Mouse (Mus musculus): ENCODE data around the gene Eef1a1. TPM values are rescaled to one million over a fixed set of nuclear protein-coding genes. Genes with fewer than 3 reads are reported as not detected.
"Not testable (repeated sequence)": the region's sequence is repeated elsewhere in the genome, so short reads cannot be mapped to it uniquely, and the experiment has no call there.

The Eef1a1 gene
- polyA plus RNA-seq, 1 experiment from 2014 or later = 1,972 TPM

GRCm38 (mm10) chr9:78478009-78478605, 10.8 kb downstream of the Eef1a1 start:
- not testable (repeated sequence) for H3K4me2 ChIP-seq (ENCODE audit: low read depth, low read length); H3K4me1 ChIP-seq (ENCODE audit: insufficient read depth); H3K4me3 ChIP-seq (ENCODE audit: low read depth, low read length); H3K9me3 ChIP-seq (ENCODE audit: low read length); H3K27me3 ChIP-seq (ENCODE audit: insufficient read depth, low read length); DNase-seq; ATAC-seq; H3K9ac ChIP-seq (replicated peaks)
- Histone ChIP-seq H3K36me3 (replicated peaks; ENCODE audit: insufficient read depth, low read length) (peaks cover 47% of the 10 kb centered on the region), H3K27ac (ENCODE audit: low read depth) (0 out of 2 replicates have a peak overlapping the region, but pooled peaks have one; percentile 16)
- 70% methylated on average over 1 of the region's 1 CpGs for WGBS (ENCODE audit: insufficient replicate concordance)

DNA sequence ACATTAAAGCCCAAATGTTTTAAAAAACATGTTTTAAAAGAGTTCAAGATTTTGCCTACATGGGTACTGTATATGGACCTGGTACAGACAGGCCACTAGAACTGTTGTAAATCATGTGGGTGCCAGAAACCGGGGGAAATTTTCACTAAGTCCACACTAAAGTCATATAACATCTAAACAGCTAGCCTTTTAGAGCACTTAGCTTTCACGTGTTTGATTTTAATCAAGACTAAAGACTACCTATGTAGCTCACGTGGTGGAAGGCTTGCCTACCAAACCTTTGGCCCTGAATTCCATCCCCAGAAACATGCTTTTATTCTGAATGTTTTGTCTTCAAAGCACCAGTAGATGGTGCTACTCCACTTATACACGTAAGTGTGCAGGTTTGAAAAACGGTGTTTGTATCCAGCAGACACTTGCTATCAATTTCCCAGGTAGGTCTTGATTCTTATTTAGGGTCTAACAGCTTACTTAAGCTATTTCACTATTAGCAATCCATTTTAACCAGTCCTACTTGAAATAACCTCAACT, 11.9 kb downstream of the Eef1a1 start:
- no peaks in the 10 kb centered on the region for H3K27me3 ChIP-seq (ENCODE audit: insufficient read depth, low read length)
- no peak overlapping the region for H3K9ac ChIP-seq (replicated peaks)
- H3K4me2 ChIP-seq (ENCODE audit: low read depth, low read length) = no peak overlapping the region
- TF ChIP-seq CTCF (IDR thresholded peaks at IDR 0.05; ENCODE audit: low read depth) (peak; percentile 72), EP300 (IDR thresholded peaks at IDR 0.05; ENCODE audit: low read depth) (no peak)
- DNase-seq (no peak), ATAC-seq (no peak)
- no peak overlapping the region for H3K4me3 ChIP-seq (ENCODE audit: low read depth, low read length)
- peaks cover 2% of the 10 kb centered on the region for H3K4me1 ChIP-seq (ENCODE audit: insufficient read depth)
- H3K9me3 ChIP-seq (ENCODE audit: low read length) = no peaks in the 10 kb centered on the region
- WGBS (ENCODE audit: insufficient replicate concordance) = 10% methylated on average over 5 of the region's 5 CpGs
- peaks cover 53% of the 10 kb centered on the region for H3K36me3 ChIP-seq (replicated peaks; ENCODE audit: insufficient read depth, low read length)
- H3K27ac ChIP-seq (ENCODE audit: low read depth) = peak overlapping the region; percentile 2; the same call in 1 of the 2 replicates

DNA sequence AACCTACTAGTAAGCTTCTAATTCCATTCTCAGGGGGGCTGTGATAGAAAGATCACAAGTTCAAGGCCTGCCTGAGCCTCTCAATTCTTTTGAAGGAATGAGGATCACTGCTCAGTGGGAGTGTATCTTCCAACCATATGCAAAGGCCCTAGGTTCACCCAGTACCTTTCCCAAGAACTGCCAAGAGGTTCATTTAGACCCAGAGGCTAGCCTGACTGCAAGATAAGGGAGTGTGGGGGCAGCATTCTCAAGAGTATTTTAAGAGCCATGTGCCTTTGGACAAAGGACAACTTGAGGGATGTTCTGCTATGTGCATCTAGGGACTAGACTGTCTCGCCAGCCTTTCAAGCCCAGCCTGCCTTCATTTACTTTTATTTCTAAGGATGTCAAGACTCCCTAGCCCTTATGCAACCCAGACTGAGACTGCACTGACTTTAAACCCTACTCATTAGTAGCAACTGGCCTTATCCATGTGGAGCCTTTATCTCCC, 12.4 kb downstream of the Eef1a1 start:
- no peak overlapping the region for H3K4me2 ChIP-seq (ENCODE audit: low read depth, low read length)
- H3K9me3 ChIP-seq (ENCODE audit: low read length) = no peaks in the 10 kb centered on the region
- H3K36me3 ChIP-seq (replicated peaks; ENCODE audit: insufficient read depth, low read length) = peaks cover 55% of the 10 kb centered on the region
- H3K27me3 ChIP-seq (ENCODE audit: insufficient read depth, low read length) = no peaks in the 10 kb centered on the region
- WGBS (ENCODE audit: insufficient replicate concordance) = 21% methylated on average over 1 of the region's 1 CpGs
- H3K4me3 ChIP-seq (ENCODE audit: low read depth, low read length) = no peak overlapping the region
- peak overlapping the region; percentile 2; the same call in 1 of the 2 replicates for H3K27ac ChIP-seq (ENCODE audit: low read depth)
- no peak for TF ChIP-seq CTCF (IDR thresholded peaks at IDR 0.05; ENCODE audit: low read depth)
- TF ChIP-seq EP300 (IDR thresholded peaks at IDR 0.05; ENCODE audit: low read depth) = no peak
- H3K4me1 ChIP-seq (ENCODE audit: insufficient read depth) = no peaks in the 10 kb centered on the region
- ATAC-seq (0 out of 2 replicates have a peak, but pooled peaks have one; percentile 3), DNase-seq (peak; percentile 21)
- no peak overlapping the region for H3K9ac ChIP-seq (replicated peaks)

- no peak for ATAC-seq
- no peak for DNase-seq
- Histone ChIP-seq H3K9me3 (ENCODE audit: low read length) (no peaks in the 10 kb centered on the region), H3K27me3 (ENCODE audit: insufficient read depth, low read length) (no peaks in the 10 kb centered on the region), H3K4me1 (ENCODE audit: insufficient read depth) (no peaks in the 10 kb centered on the region), H3K36me3 (replicated peaks; ENCODE audit: insufficient read depth, low read length) (peaks cover 59% of the 10 kb centered on the region), H3K9ac (replicated peaks) (no peak overlapping the region), H3K4me2 (ENCODE audit: low read depth, low read length) (no peak overlapping the region), H3K27ac (ENCODE audit: low read depth) (no peak overlapping the region), H3K4me3 (ENCODE audit: low read depth, low read length) (no peak overlapping the region)
- WGBS (ENCODE audit: insufficient replicate concordance) = 77% methylated on average over 4 of the region's 4 CpGs
- TF ChIP-seq EP300 (IDR thresholded peaks at IDR 0.05; ENCODE audit: low read depth) (no peak), CTCF (IDR thresholded peaks at IDR 0.05; ENCODE audit: low read depth) (no peak)
These were observed 13.1 kb downstream of the Eef1a1 start for GRCm38 (mm10) chr9:78475873-78476272.

GRCm38 (mm10) chr9:78475383-78475780, 13.6 kb downstream of the Eef1a1 start:
- Histone ChIP-seq H3K4me2 (ENCODE audit: low read depth, low read length) (no peak overlapping the region), H3K36me3 (replicated peaks; ENCODE audit: insufficient read depth, low read length) (peaks cover 64% of the 10 kb centered on the region), H3K27me3 (ENCODE audit: insufficient read depth, low read length) (no peaks in the 10 kb centered on the region), H3K4me1 (ENCODE audit: insufficient read depth) (no peaks in the 10 kb centered on the region), H3K9me3 (ENCODE audit: low read length) (no peaks in the 10 kb centered on the region), H3K27ac (ENCODE audit: low read depth) (no peak overlapping the region), H3K4me3 (ENCODE audit: low read depth, low read length) (no peak overlapping the region), H3K9ac (replicated peaks) (no peak overlapping the region)
- ATAC-seq (no peak), DNase-seq (no peak)
- no peak for TF ChIP-seq CTCF (IDR thresholded peaks at IDR 0.05; ENCODE audit: low read depth)
- no peak for TF ChIP-seq EP300 (IDR thresholded peaks at IDR 0.05; ENCODE audit: low read depth)
- WGBS (ENCODE audit: insufficient replicate concordance) = 93% methylated on average over 2 of the region's 2 CpGs

DNA sequence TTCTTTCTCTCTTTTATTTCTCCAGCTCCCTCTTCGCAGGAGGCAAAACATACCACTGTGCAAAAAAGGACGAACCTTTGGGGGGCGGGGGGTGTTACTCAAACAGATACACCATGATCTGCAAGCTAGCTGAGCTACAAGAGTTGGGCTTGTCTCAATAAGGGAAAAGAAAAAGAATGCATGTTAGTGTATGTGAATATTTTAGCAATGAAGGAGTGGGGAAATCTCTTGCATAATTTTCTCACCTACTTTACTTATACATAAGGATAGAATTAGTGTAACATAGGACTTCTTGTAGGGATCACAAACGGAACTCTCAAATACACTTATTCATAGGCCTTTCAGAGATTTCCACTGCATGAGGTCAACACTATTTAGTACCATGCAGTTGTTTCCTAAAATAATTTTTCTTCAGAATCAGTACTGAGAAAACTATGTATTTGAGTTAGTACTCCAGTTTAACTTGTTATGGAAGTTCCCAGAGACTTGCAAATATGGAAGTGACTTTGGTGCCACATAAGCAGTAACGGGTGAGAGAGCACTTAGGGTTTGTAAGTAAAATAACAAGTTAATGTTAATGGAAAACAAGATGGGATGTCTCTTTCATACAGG, 14.1 kb downstream of the Eef1a1 start:
- DNase-seq = no peak
- Histone ChIP-seq H3K27me3 (ENCODE audit: insufficient read depth, low read length) (no peaks in the 10 kb centered on the region), H3K4me1 (ENCODE audit: insufficient read depth) (no peaks in the 10 kb centered on the region), H3K9ac (replicated peaks) (no peak overlapping the region), H3K4me3 (ENCODE audit: low read depth, low read length) (no peak overlapping the region), H3K9me3 (ENCODE audit: low read length) (no peaks in the 10 kb centered on the region), H3K36me3 (replicated peaks; ENCODE audit: insufficient read depth, low read length) (peaks cover 67% of the 10 kb centered on the region), H3K4me2 (ENCODE audit: low read depth, low read length) (no peak overlapping the region), H3K27ac (ENCODE audit: low read depth) (no peak overlapping the region)
- no peak for ATAC-seq
- WGBS (ENCODE audit: insufficient replicate concordance) = 78% methylated on average over 5 of the region's 5 CpGs
- TF ChIP-seq EP300 (IDR thresholded peaks at IDR 0.05; ENCODE audit: low read depth) = no peak
- no peak for TF ChIP-seq CTCF (IDR thresholded peaks at IDR 0.05; ENCODE audit: low read depth)
